Mouse (Mus musculus): ENCODE measurements around the gene Gstp1.
"Not testable (repeated sequence)": the region's sequence is repeated elsewhere in the genome, so short reads cannot be mapped to it uniquely, and the experiment has no call there.

The Gstp1 gene

DNA sequence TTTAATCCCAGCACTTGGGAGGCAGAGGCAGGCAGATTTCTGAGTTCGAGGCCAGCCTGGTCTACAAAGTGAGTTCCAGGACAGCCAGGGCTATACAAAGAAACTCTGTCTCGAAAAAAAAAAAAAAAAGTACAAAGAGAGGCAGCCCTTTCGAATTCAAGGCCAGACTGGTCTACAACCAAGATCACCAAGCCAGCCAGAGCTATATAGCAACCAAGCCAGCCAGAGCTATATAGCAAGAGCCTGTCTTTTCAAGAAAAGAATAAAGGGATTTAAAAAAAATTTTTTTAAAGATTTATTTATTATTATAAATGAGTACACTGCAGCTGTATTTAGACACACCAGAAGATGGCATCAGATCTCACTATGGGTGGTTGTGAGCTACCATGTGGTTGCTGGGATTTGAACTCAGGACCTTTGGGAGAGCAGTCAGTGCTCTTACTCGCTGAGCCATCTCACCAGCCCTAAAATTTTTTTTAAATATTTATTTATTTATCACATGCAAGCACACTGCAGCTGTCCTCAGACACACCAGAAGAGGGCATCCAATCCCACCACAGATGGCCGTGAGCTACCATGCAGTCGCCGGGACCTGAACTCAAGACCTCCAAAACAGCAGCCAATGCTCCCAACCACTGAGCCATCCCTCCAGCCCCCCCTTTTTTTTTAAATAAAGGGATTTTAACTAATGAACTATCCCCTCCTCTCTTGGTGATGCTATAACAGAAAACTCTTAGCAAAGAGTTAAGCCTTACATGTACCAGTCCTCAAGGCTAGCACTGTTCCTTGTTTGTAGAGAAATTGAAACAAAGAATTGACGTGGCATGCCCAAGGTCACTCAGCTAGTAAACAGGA lies 22.5 kb upstream of the Gstp1 start:
- DNase-seq (ENCODE audit: low read depth, low spot score): not testable (repeated sequence)

DNA sequence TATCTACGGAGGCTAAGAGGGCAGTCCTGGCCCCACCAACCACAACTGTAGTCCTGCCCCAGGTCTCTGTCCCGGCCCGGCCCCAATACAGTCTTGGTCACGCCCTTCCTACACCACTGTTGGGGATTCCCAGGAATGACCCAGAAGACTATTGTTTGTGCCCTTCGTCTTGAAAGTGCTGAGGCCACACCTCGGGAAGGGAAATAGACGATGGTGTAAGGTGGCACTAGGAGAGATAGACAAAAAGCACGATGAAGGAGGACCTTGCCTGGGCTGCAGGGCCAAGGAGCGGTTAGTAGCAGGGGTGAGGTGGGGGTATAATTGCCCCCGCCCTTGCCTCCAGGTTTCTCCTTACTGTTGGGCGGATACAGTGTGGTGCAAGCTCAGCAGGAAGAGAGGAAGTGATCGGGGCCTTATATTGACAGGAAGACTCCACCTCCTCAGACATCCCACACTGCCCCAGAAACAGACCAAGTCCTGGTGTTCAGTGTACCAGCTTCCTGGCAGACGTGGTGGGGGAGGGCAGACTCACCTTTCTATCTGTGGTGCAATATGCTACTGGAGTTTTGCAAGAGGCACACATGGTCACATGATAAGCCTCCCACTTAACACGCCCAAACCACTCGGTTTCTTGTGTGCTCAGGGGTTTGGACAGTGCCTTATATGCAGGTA lies 21.4 kb upstream of the Gstp1 start, which contains the start of gene Gstp3:
TSS of gene Gstp3 (minus strand) at position 501 of the 672 bp plus-strand sequence.
- peak; percentile 86 for DNase-seq (ENCODE audit: low read depth, low spot score)

DNA sequence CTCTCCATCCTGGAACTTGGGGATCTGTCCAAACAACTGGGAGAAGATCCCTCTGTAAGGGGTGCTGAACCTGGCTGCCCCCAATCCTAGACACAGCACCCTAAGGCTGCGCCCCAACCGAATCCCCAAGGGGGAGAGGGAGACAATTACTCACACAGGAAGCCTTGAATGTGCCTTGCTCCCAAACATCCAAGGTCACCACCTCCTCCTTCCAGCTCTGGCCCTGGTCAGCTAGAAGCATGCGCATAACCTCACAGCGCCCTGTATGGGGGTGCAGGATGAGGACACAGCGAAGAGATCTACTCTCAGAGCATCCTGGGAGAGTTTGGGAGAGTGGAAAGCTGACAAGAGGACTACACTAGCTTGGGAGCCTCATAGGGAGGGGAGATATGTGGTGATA lies 20.8 kb upstream of the Gstp1 start:
- DNase-seq (ENCODE audit: low read depth, low spot score): no peak

DNA sequence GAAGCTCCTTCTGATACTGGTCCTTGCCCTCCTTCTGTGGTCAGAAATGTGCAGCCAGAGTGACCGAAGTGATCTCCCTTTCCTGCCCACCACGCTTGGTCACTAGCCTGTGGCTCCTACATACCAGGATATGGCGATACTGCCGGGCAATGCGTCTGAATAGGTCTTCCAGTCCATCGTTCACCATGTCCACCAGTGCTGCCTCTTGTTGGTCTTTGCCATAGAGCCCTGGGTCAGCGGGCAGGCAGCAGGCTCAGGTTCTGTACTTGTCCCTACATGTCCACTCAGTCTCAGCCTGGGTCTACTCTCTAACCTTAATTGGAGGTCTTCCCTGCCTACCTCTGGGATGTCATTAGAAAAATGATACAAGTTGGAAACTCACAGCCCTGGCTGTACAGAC lies 20.2 kb upstream of the Gstp1 start:
- no peak for DNase-seq (ENCODE audit: low read depth, low spot score)

DNA sequence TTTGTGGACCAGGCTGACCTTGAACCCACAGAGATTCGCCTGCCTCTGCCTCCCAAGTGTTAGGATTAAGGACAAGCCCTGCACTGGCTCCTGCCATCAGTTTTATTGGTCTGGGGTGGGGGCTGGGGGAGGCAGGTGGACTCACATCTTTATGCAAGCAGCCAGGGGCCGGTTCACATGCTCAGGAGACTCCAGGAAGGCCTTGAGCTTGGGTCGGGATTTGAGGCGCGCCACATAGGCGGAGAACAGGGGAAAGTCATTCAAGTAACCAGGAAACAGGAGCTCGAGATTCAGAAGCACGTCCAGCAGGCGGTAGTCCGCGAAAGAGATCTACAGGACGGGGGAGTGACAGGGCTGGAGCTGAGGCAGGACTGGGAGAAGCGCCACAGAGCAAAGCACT lies 19.6 kb upstream of the Gstp1 start:
- peak; percentile 60 for DNase-seq (ENCODE audit: low read depth, low spot score)

DNA sequence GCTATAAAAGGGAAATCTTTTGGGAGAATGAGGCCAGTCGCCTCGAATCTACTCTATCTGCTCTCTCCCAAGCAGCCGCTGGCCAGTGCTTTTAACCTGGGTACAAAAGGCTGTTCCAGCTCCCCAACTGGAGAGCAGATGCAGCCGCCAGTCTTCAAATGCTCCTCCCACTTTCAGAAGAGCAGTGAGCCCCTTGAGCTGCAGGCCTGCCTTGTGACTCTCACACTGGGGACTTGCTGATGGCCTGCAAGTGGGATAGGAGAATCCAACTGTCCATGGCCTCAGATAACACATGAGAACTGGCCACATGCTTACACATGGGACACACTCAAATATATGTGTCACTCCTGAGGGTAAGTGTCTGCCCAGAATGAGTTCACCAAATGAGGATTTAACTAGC lies 18.9 kb upstream of the Gstp1 start:
- no peak for DNase-seq (ENCODE audit: low read depth, low spot score)

DNA sequence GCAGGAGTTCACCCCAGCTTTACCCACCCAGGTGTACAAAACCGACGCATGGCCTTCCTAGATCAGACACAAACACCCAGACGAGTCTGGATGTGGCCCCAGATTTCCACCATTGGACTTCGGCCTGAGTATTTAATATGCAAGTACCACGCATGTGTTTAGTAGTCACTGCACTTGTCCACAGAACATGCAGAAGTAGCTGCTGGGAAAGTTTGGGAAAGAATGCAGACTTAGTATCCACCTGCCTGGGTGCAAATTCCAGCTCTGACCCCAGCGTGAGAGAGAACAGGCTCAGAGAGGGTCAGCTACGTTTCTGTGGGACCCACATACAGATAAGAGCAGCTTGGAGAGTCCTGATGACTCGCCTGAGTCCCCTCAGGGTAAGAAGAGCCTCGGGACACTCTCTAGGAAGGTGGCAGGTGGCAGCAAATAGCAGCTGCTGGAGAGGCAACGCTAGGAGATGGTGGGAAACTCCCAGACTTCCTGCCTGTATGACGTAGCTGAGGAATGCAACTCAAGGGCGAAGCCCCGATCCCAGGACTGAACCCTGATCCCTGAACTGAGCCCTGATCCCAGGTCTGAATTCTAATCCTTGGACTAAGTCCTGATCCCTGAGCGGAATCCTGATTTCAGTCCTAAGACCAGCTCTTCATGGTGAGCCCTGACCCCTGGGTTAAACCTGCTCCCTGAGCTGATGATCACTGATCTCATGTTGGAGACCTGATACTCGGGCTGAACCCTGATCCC lies 18.3 kb upstream of the Gstp1 start:
- DNase-seq (ENCODE audit: low read depth, low spot score): peak; percentile 71

DNA sequence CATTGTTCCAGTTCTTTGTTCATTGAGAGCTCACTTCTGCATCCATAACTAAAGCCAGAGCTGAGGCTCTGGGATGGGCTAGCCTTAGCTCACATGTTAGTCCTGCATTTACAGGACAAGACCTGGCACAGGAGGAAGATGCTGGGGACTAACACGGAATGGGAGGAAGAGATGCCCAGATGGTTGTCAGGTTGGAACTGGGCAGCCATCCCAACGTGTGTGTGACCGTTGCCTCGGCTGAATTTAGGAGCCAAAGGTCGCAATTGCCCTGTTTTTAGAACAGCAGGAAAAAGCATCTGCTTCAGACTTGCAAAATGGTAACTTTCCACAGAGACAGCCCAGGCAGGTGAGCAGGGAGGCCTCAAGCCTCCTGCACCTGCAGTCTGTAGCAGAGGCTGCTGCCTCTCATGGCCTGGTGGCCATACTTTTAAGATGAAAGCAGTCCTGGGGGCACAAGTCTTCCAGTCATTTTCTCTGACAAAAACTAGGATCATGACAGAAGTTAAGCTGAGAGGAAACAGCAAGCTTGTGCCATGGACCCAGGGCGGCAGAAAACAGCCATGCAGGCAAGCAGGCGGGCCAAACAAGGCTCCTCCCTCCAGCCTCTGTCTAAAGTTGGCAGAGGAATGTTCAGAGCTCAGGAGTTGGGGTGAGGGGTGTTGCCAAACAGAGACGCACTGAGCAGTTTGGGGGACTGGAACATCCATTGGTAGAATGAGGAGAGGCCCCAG lies 17.6 kb upstream of the Gstp1 start:
- no peak for DNase-seq (ENCODE audit: low read depth, low spot score)

DNA sequence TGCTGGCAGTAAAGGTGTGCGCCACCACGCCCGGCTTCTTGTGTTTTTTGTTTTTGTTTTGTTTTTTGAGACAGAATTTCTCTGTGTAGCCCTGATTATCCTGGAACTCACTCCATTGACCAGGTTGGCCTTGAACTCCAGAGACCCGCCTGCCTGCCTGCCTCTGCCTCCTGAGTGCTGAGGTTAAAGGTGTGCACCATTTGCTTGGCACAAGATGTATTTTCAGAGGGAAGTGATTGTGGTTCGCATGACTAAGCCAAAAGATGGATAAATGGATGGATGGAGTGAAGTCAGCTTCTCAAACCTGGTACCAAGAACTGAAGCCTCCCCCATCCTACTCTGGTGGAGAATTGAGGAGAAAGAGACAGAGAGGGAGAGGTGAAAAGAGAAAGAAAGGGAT lies 16.8 kb upstream of the Gstp1 start:
- no peak for DNase-seq (ENCODE audit: low read depth, low spot score)

DNA sequence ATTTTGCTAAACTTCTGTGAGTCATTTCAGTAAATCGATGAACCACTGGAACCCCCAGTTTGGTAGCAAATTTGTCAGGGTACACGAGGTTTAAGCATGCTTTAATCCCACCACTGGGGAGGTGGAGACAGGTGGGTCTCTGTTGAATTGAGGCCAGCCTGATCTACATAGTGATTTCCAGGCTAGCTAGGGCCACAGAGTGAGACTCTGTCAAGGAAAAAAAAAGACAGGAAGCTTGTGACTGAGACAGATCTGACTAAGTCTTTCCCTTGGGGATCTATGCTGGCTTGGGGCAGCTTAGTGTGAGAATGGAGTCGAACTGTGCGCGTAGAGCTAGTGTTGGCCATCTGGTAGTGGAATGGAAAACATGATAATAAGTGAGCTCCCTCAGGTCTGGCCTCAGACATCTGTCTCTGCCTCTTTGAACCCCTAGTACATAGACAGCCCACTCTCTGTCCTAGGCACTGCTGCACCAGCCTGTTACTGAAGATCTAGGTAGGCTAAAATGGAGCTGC lies 14.8 kb upstream of the Gstp1 start:
- no peak for DNase-seq (ENCODE audit: low read depth, low spot score)

DNA sequence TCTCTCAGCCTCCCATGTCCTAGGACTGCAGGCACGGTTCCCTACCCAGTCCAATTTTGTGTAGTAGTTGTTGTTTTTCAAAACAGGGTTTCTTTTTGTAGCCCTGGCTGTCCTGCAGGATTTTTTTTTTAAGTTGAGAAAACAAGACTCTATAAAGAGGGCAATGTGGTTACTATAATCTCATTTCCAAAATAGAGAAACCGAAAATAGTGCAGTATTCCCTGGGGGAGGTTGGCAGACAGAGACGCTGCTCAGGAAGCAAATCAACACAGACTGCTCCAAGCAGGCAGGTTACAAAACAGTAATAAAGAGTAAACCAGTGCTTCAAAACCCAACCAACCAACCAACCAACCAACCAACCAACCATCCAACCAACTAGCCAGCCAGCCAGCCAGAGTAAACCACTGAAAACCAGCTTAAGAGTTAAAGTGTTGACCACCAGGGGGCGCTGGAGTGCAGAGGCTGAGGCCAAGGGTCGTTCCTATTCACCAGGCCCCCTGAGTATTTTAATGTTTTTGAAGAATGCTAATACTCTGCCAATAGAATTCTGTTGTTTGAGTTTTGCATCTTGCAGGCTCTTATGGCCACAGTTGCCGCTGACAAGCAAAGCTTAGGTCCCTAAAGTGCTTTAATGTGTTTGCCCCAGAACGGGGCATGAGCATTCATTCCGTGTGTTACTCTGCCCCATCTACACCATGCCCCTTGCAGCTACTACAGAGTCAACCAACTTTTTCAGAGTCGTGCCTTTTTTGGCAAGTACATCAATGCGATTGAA lies 14.1 kb upstream of the Gstp1 start:
- DNase-seq (ENCODE audit: low read depth, low spot score): peak; percentile 74

DNA sequence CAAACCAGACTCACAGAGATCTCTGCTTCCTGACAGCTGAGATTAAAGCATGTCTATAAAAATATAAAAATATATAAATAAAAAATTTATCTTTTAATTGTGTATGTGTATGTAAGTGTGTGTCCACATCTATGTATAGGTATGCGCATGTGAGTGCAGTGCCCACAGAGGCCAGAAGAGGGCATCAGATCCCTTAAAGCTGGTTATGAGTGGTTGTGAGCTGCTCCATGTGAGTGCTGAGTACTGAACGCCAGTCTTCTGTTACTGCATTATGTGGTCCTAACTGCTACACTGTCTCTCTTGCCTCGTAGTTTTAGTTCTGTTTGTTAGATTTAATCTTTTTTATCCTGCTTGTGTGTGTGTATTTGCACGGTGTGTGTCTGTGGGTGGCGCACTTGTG lies 13.2 kb upstream of the Gstp1 start:
- peak; percentile 68 for DNase-seq (ENCODE audit: low read depth, low spot score)

DNA sequence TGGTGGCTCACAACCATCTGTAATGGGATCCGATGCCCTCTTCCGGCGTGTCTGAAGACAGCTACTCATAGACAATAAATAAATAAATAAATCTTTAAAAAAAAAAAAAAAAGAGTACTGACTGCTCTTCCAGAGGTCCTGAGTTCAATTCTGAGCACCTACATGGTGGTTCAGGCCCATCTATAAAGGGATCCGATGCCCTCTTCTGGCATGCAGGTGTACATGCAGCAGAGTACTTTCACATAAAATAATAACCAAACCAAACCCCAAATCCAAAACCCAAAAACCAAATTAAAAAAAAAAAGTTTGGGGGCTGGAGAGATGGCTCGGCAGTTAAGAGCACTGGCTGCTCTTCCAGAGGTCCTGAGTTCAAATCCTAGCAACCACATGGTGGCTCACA lies 11.3 kb upstream of the Gstp1 start:
- not testable (repeated sequence) for DNase-seq (ENCODE audit: low read depth, low spot score)

DNA sequence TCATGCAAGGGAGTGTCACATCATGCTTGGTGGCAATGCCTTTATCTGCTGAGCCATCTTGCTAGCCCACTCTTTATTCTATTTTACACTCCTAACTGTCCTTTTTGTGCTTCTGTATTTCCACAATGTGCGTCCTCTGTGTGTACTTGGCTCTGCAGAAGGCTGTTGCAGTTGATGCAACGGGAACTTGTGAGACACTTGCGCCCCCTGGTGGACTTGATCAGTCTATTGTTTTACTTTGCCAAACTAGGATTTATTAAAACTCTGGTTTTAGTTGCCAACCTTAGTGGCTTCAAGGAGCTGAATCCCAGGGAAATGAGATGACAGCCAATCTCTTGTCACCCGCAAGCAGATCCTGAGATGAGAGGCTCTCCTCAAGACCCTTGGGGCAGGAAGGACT lies 10.1 kb upstream of the Gstp1 start:
- DNase-seq (ENCODE audit: low read depth, low spot score): peak; percentile 92

DNA sequence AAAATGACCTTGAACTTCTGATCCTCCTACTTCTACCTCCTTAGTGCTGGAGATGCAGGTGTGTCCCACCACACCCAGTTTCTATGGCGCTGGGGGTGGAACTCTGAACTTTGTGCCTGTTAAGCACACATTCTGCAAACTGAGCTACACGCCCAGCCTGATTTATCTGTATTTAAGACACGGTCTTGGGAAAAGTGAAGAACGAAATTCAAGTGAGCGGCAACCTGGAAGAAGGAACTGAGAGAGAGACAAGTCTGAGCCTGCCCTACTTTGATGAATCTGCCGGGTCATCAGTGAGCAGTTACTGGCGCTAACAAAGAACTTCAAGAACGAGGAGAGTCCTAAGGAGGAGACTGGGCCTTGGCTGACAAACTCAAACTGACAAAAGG lies 9.1 kb upstream of the Gstp1 start:
- DNase-seq (ENCODE audit: low read depth, low spot score): peak; percentile 88

DNA sequence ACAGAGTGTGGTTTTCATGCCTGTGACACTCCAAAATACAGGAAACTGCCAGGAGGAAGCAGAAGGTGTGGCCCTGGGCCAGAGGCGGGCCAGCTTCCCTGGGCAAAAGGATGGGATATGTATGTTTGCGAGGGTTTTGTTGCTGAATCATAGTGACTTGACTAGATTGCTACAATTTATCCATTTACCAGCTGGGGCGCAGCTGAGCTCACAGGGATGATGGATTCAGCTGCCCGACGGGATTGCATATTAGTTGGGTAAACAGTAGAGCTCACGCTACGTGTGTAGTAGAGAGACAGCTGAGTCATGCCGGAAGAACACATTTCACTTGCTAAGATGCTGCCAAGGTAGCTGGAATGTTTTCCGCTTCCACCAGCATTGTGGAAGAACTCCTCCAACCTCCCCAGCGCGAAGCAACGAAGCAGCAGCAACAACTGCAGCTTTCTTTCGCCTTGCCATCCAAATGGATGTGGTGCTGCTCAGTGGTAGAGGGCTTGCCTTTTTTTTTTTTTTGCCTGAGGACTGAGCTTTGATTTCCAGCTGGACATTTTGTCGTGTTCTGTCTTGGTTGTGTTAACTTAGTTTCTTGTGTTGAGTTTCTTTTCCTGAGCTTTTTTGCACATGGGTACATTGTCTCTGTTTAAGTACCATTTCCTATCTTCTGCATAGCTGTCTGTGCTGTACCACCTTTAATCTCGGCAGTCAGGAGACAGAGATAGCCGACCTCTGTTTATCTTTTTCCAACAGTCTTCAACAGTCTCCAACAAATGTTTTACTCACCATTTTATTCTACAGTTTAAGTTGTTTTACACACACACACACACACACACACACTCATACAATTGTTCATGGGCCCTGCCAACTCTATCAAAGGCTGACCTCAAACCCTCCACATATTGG lies 8.4 kb upstream of the Gstp1 start, which contains the start of gene Gstp2:
TSS of gene Gstp2 (minus strand) at position 58 of the 900 bp plus-strand sequence.
- peak; percentile 96 for DNase-seq (ENCODE audit: low read depth, low spot score)

DNA sequence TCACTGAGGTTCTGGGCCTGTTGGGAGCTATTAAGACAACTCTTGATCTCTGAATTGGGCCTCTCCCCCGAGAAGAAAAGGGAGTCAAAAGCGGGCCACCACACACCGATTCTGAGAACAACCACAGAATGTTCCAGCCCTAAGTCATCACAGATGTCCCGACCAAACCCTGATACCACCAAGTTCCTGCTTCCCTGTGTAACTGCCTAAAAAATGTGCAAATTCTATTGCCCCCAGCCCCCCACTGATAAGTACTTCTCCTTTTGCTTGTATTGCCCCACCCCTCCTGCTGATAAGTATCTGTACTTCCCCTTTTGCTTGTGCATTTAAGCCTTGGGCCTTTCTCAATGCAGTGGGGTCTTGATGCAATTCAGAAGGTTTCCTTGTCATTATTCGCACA lies 6.3 kb upstream of the Gstp1 start:
- DNase-seq (ENCODE audit: low read depth, low spot score): not testable (repeated sequence)

DNA sequence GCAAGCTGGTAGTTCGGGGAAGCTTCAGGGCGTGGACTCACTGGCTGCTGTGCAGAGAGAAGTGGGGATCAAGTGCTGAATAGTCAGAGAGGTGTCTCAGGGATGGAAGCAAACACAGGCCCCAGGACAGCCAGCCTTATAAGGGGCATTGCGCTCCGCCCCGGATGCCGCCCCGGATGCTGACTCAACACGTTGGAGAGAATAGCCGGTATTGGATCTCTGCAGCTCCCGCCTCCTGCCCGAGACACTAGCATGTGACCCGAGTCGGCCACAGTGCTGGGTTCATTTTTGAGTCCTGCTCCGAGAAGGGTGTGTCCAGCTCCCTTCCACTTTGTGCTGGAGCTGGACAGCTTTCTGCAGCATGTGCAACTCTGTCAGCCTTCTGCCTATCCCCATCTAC lies 4.3 kb upstream of the Gstp1 start:
- DNase-seq (ENCODE audit: low read depth, low spot score): peak; percentile 93

DNA sequence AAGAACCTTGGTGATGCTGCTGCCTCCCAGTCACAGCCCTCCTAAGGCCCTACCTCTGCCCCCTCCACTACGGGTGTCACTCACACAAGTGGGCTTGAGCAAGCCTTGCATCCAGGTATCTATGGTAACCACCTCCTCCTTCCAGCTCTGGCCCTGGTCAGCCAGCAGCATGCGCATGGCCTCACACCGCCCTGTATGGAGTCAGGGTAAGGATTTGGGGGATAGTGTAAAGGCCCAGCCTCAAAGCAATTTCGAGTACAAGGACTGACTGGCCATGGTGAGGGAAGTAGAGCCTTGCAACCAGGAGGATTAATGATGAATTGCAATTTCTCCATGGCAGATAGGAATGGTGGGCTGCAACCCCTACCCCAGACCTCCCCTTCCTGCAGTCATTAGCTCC lies 3.7 kb upstream of the Gstp1 start:
- not testable (repeated sequence) for DNase-seq (ENCODE audit: low read depth, low spot score)

DNA sequence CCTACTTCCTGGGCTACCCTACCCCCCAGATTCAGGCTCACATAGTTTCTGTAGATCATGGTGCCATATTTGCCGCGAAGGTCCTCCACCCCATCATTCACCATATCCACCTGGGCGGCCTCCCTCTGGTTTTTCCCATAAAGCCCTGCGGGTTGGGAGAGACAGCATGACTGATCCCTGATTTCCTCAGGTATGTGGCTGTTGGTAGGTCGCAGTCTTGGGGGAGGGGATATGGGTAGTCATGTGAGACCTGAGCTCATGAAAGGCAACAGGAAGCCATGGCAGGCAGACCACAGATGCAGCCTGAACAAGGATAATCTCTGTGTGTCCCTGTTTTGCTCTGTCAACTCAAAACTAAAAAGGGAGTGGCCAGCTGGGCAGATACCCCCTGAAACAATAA lies 3.2 kb upstream of the Gstp1 start:
- peak; percentile 68 for DNase-seq (ENCODE audit: low read depth, low spot score)
